Comparison of ENCODE assay signal across 20 mouse cellular contexts in the genomic region with DNA sequence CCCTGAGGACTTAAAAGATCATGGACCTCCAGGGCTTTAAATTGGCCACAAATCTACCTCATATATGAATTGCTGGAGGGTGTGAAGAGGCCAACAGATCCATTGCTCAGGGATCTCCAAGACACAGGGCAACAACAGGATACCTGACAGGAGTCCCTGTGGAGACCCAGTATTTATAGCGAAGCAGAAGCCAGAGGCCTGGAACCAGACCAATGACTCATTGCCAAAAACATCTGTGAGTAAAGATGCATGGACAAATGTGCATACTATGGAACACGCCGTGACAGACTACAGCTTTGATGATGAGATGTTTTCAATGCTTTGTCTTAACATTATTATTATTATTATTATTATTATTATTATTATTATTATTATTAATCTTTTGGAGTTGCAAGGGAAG.
DNase-seq lines count a peak whose midpoint lies in the region; ATAC-seq lines count a peak whose summit lies in the region.
"Had no signal": no experiment of that assay in that cellular context is flagged by ENCODE, and none has a peak within 500 bp of the region (broad histone marks: within the 10 kb centered on the region; RNA-seq: fewer than 3 reads in every experiment).

No protein-coding gene starts in this region.

- 93% methylated on average over 3 of the region's 3 CpGs for WGBS in limb, embryonic 11.5 days
- WGBS in limb, embryonic 10.5 days = 93% methylated on average over 3 of the region's 3 CpGs
- WGBS in forebrain, embryonic 15.5 days = 88% methylated on average over 3 of the region's 3 CpGs

- H3K27ac ChIP-seq in limb, embryonic 11.5 days (replicated peaks; ENCODE audit: low read depth, low read length) = no peak overlapping the region
- no peak overlapping the region for H3K27ac ChIP-seq in limb, embryonic 10.5 days
- no peak overlapping the region for H3K27ac ChIP-seq in forebrain, embryonic 15.5 days (replicated peaks)
- H3K27ac ChIP-seq: embryonic facial prominence, embryonic 13.5 days; embryonic facial prominence, embryonic 15.5 days; forebrain, embryonic 13.5 days had no signal

- no peak overlapping the region for H3K4me3 ChIP-seq in limb, embryonic 11.5 days (ENCODE audit: low read depth, low read length)
- H3K4me3 ChIP-seq in limb, embryonic 10.5 days = no peak overlapping the region
- no peak overlapping the region for H3K4me3 ChIP-seq in forebrain, embryonic 15.5 days
- H3K4me3 ChIP-seq: embryonic facial prominence, embryonic 13.5 days; embryonic facial prominence, embryonic 15.5 days; forebrain, embryonic 13.5 days had no signal

- no peak overlapping the region for H3K9ac ChIP-seq in limb, embryonic 11.5 days (ENCODE audit: low read length)
- no peak overlapping the region for H3K9ac ChIP-seq in forebrain, embryonic 15.5 days (replicated peaks)
- H3K9ac ChIP-seq: embryonic facial prominence, embryonic 13.5 days; embryonic facial prominence, embryonic 15.5 days; forebrain, embryonic 13.5 days had no signal

- H3K27me3 ChIP-seq in limb, embryonic 11.5 days (ENCODE audit: control insufficient read depth, insufficient read depth, low read length) = no peaks in the 10 kb centered on the region
- H3K27me3 ChIP-seq in limb, embryonic 10.5 days (ENCODE audit: low read depth, poor library complexity, severe bottlenecking) = no peaks in the 10 kb centered on the region
- H3K27me3 ChIP-seq in forebrain, embryonic 15.5 days = no peaks in the 10 kb centered on the region
- H3K27me3 ChIP-seq: embryonic facial prominence, embryonic 13.5 days; embryonic facial prominence, embryonic 15.5 days; forebrain, embryonic 13.5 days had no signal

- ATAC-seq in limb, embryonic 11.5 days (ENCODE audit: insufficient number of reproducible peaks, low FRiP score, low TSS enrichment, low read depth) = 0 out of 2 replicates have a peak, but pooled peaks have one; percentile 10
- ATAC-seq in forebrain, embryonic 15.5 days (replicated peaks) = no peak
- ATAC-seq: activated CD4-positive, CD25-positive, alpha-beta regulatory T cell, adult 4 months; forebrain, embryonic 13.5 days; forebrain, embryonic 16.5 days had no signal

- H3K4me1 ChIP-seq in limb, embryonic 11.5 days (ENCODE audit: control insufficient read depth, insufficient read depth, low read length) = no peaks in the 10 kb centered on the region
- H3K4me1 ChIP-seq in limb, embryonic 10.5 days = no peaks in the 10 kb centered on the region
- no peaks in the 10 kb centered on the region for H3K4me1 ChIP-seq in forebrain, embryonic 15.5 days
- H3K4me1 ChIP-seq: embryonic facial prominence, embryonic 13.5 days; embryonic facial prominence, embryonic 15.5 days; forebrain, embryonic 13.5 days had no signal

- H3K9me3 ChIP-seq in limb, embryonic 11.5 days (ENCODE audit: control insufficient read depth, low read length) = no peaks in the 10 kb centered on the region
- H3K9me3 ChIP-seq in limb, embryonic 10.5 days (replicated peaks) = no peaks in the 10 kb centered on the region
- no peaks in the 10 kb centered on the region for H3K9me3 ChIP-seq in forebrain, embryonic 15.5 days
- H3K9me3 ChIP-seq: embryonic facial prominence, embryonic 13.5 days; embryonic facial prominence, embryonic 15.5 days; forebrain, embryonic 13.5 days had no signal

- no peaks in the 10 kb centered on the region for H3K36me3 ChIP-seq in limb, embryonic 11.5 days (ENCODE audit: control insufficient read depth, insufficient read depth, low read length)
- H3K36me3 ChIP-seq in limb, embryonic 10.5 days = no peaks in the 10 kb centered on the region
- no peaks in the 10 kb centered on the region for H3K36me3 ChIP-seq in forebrain, embryonic 15.5 days
- H3K36me3 ChIP-seq: embryonic facial prominence, embryonic 13.5 days; embryonic facial prominence, embryonic 15.5 days had no signal

- H3K4me2 ChIP-seq in limb, embryonic 11.5 days (ENCODE audit: low read depth, severe bottlenecking) = no peak overlapping the region
- H3K4me2 ChIP-seq in forebrain, embryonic 15.5 days (replicated peaks) = no peak overlapping the region
- H3K4me2 ChIP-seq: embryonic facial prominence, embryonic 13.5 days; embryonic facial prominence, embryonic 15.5 days; forebrain, embryonic 13.5 days had no signal

- DNase-seq in limb, embryonic 11.5 days (ENCODE audit: low spot score) = no peak
- DNase-seq in limb, embryonic 10.5 days (ENCODE audit: low spot score) = no peak
- peak; percentile 70 for DNase-seq in 3T3-L1 (ENCODE audit: low read depth, low spot score)
- peak; percentile 5 for DNase-seq in NIH3T3 (ENCODE audit: low read depth)
- DNase-seq in cerebellum, postnatal 25 days = no peak
- DNase-seq: adrenal gland, adult 8-10 months; adrenal gland, postnatal 14 days; adrenal gland, postnatal 36 days; cerebellum, adult 11-12 months; cerebellum, adult 2 months; cerebellum, adult 9-10 months; cerebellum, postnatal 10 days; cerebellum, postnatal 36 days; embryo, embryonic 11 days had no signal

Comparison
In these comparisons a context has a peak if more than half of its experiments do, and no peak if none do; other contexts are left out.
1. DNase-seq: peak in 3T3-L1 (single experiment) and NIH3T3 (single experiment); none in limb, embryonic 11.5 days (single experiment), limb, embryonic 10.5 days (single experiment) and cerebellum, postnatal 25 days (0 of 2).